Mouse (Mus musculus): ENCODE measurements around the gene Ttf1. TPM values are rescaled to one million over a fixed set of nuclear protein-coding genes. Genes with fewer than 3 reads are reported as not detected.
A peak's percentile ranks its signal among the peaks of the same experiment; 100 is the strongest.

Ttf1 gene
- total RNA-seq, 1 experiment from 2014 or later, result 21.9 TPM

DNA sequence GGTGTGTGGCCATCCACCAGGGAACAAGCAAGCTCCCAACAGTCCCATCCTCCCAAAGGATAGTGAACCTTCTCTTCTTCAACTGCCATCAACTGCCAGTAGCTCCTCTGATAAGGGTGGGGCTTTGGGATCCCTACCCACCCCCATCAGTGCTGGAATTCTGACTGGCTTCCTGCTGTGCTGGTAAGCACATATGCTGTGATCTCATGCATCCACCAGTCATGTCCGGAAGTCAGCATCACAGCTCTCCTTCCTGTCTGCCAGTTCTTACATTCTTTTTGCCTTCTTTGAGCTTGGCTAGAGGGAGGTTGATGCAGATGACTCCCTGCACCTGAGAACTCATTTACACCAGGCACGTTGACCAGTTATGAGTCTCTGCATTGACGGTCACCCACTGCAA is 62.4 kb downstream of the Ttf1 start:
- no peak for ATAC-seq (replicated peaks; ENCODE audit: low read depth, poor library complexity, severe bottlenecking)

DNA sequence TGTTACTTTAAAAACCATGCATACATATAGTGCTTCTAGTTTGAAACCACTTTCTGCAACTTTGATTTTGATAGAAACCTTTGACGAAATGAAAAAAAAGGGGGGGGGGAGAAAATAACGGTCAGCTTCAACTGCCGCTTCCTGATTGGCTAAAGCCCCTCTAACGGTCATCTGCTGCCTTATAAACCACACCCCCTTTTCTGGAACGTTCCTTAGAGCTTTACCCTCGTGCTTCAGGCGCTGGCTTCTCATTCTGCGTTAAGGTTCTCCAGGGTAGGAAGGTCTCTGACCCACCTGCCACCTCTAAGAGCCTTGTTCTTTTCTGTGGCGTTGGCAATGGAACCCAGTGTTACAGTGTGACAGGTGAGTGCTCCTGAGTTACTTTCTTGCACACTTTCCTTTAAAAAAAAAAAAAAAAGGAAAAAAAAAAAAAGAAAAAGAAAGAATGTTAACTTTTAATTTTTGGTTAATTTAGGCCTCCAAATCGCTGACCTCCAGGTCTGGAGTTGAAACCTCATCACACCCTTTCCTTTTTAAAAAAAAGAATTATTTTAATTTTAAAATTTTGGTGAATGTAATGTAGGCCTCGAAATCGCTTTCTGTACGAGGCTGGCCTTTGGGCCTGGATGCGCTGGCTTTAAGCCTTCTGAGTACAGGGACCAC is 64.0 kb downstream of the Ttf1 start, which contains the start of gene Setx:
Setx (plus strand) TSS at position 275 of the 663 bp plus-strand sequence.
- ATAC-seq (replicated peaks; ENCODE audit: low read depth, poor library complexity, severe bottlenecking), result no peak

DNA sequence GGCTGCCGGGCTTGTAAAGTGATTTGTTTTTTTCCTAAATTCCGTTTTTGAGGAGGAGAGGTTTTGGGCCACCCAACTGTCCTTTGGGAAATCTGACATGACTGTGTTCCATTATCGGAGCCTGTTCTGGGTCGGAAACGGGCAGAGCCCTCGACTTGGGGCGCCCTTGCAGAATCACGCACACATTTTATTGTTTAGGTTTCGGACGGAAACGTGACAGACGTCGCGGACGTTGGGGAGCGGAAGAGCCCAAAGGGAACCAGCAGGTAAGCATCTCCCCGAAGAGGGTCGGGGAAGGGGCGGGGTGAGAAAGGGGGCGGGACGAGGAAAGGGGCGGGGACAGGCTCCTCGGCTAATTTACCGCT is 64.5 kb downstream of the Ttf1 start:
- no peak for ATAC-seq (replicated peaks; ENCODE audit: low read depth, poor library complexity, severe bottlenecking)

DNA sequence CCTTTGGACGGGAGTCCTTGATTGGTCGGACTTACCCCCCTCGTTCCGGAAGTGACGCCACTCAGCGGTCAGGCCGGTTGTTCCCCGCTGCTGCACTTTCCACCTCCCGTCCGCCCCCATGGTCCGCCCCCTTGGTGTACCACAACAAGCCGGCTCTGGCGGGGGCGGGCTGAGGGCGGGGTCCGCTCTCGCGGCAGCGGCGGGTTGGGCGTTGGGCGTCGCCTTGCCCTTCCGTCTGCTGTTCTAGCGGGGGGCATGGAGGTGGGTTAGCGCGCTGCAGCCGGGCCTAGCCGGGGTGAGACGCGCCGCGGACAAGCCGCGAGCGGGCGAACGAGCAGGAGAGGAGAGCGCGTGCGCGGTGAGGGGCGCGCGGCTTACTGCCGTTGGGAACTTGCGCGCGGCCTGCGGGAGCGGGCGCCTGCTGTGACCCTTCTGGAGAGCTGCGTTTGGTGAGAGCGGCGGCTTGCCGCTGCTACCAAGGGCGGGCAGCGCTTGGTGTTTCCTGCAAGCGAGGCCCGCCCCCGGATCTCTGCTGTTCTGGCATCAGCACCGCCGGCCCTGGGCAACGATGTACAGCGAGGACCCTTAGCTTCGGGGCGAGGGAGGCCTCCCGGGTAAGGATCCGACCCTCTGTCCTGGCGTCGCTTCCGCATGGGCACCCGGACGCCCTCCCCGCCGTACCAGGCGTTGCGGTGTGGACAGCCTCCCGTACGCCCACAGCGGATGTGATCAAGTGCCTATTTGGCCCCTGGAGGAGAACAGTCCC is 65.1 kb downstream of the Ttf1 start:
- ATAC-seq (replicated peaks; ENCODE audit: low read depth, poor library complexity, severe bottlenecking), result peak; percentile 89

DNA sequence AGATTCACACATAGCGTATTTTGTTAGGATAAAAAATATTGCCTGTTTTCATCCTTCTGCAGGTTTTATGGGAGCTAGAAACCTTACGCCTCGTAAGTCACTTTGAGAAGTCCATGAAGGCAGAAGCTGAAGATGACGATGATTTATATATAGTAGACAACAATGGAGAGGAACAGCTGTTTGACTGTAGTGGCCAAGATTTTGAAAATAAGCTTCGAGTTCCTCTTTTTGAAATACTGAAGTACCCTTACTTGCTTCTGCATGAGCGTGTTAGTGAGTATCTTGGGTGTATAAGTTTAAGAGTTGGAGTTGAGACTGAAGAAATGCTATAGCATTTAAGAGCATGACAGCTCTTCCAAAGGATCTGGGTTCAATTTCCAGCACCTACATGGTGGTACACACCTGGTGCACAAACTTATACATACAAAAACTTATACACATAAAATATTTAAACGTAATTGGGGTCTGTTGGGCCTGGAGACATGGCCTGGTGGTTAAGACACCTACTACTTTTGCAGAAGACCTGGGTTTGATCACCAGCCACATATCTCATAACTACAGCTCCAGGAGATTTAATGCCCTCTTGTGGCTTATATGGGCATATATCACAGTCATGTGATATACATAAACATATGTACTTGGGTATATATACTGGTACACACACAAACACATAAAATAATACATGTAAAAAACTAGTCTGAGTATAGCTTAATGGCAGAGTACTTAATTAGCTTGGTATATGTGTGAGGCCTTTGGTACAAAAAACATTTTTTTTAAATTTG is 70.2 kb downstream of the Ttf1 start:
- ATAC-seq (replicated peaks; ENCODE audit: low read depth, poor library complexity, severe bottlenecking), result no peak

DNA sequence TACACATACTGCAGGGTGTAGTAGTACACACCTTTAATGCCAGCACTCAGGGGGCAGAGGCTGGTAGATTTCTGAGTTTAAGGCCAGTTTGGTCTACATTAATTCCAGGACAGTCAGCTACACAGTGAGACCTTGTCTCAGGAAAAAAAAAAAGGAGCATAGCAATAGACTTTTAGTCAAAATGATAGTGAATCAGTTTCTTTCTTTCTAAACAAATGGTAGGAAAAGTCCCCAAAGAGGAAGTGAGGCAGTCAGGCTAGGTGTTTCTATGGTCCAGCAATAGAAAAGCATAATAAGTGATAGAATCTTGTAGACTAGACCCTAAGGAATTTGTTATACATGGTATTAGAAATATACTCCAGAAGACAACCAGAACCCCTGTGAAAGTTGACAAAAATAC is 75.1 kb downstream of the Ttf1 start:
- ATAC-seq (replicated peaks; ENCODE audit: low read depth, poor library complexity, severe bottlenecking), result no peak

Other genes starting within 250 kb of the Ttf1 start
- 26.3 and 31.8 TPM in 2 replicates for gene Gtf3c4, start 219.9 kb upstream of the Ttf1 start, total RNA-seq (2017)
- 16.5 and 17.8 TPM in 2 replicates for gene Ddx31, start 219.9 kb upstream of the Ttf1 start, total RNA-seq (2017)
- not detected in 2 replicates for gene Barhl1, start 143.6 kb upstream of the Ttf1 start, total RNA-seq (2017)
- not detected in 2 replicates for gene Cfap77, start 5.2 kb upstream of the Ttf1 start, total RNA-seq (2017)
- gene Setx, start 63.9 kb downstream of the Ttf1 start, total RNA-seq (2017), result 125 and 132 TPM in 2 replicates
- gene Ntng2, start 192.7 kb downstream of the Ttf1 start, total RNA-seq (2017), result 1.9 and 5.1 TPM in 2 replicates